Comparison of ENCODE assay signal across 15 mouse cellular contexts in genomic region chr16:90199174-90199573, GRCm38 (mm10). TPM values are rescaled to one million over a fixed set of nuclear protein-coding genes. Genes with fewer than 3 reads are reported as not detected.
DNase-seq lines count a peak whose midpoint lies in the region; TF ChIP-seq lines count a peak whose summit lies in the region.
"Had no signal": no experiment of that assay in that cellular context is flagged by ENCODE, and none has a peak within 500 bp of the region (broad histone marks: within the 10 kb centered on the region; RNA-seq: fewer than 3 reads in every experiment).

No protein-coding gene starts in this region.

- H3K4me1 ChIP-seq in bone marrow, adult 2 months (ENCODE audit: control insufficient read depth, insufficient read depth, low read length): peaks cover 13% of the 10 kb centered on the region; the same call in 1 of the 2 replicates
- peaks cover 20% of the 10 kb centered on the region for H3K4me1 ChIP-seq in liver, adult 2 months (ENCODE audit: control insufficient read depth, insufficient read depth, low read length)

- H3K27ac ChIP-seq in bone marrow, adult 2 months (ENCODE audit: control insufficient read depth, insufficient read depth, low read depth, low read length, poor library complexity): peak overlapping the region; percentile 45
- H3K27ac ChIP-seq in liver, adult 2 months (replicated peaks; ENCODE audit: insufficient read depth, low read depth, low read length): peak overlapping the region; percentile 58
- H3K27ac ChIP-seq in macrophage: peak overlapping the region; percentile 79
- H3K27ac ChIP-seq: kidney, postnatal 0 days; lung, embryonic 15.5 days had no signal

- peak overlapping the region; percentile 63 for H3K9ac ChIP-seq in liver, adult 2 months (ENCODE audit: low read depth, low read length)
- H3K9ac ChIP-seq: lung, embryonic 15.5 days had no signal

- H3K36me3 ChIP-seq in liver, adult 2 months (ENCODE audit: control insufficient read depth, insufficient read depth, low read length): no peaks in the 10 kb centered on the region
- H3K36me3 ChIP-seq in macrophage (ENCODE audit: inconsistent target): no peaks in the 10 kb centered on the region
- H3K36me3 ChIP-seq: lung, embryonic 15.5 days had no signal

- 11% methylated on average over 10 of the region's 10 CpGs for WGBS in bone marrow, adult 2 months
- 33% methylated on average over 10 of the region's 10 CpGs for WGBS in liver, adult 2 months
- WGBS in macrophage (ENCODE audit: missing documents): 4% methylated on average over 10 of the region's 10 CpGs

- H3K27me3 ChIP-seq in liver, adult 2 months (ENCODE audit: control insufficient read depth, insufficient read depth, low read length): no peaks in the 10 kb centered on the region
- H3K27me3 ChIP-seq: lung, embryonic 15.5 days had no signal

- peak overlapping the region; percentile 21 for H3K4me3 ChIP-seq in bone marrow, adult 2 months (replicated peaks; ENCODE audit: control insufficient read depth, low read depth, low read length)
- peak overlapping the region; percentile 27; the same call in 1 of the 2 replicates for H3K4me3 ChIP-seq in liver, adult 2 months (ENCODE audit: insufficient read depth, low read depth, low read length)
- no peak overlapping the region for H3K4me3 ChIP-seq in macrophage (ENCODE audit: inconsistent target)
- H3K4me3 ChIP-seq: lung, embryonic 15.5 days had no signal

- no peaks in the 10 kb centered on the region for H3K79me2 ChIP-seq in liver, adult 2 months (ENCODE audit: control insufficient read depth, insufficient read depth, low read length)
- no peaks in the 10 kb centered on the region for H3K79me2 ChIP-seq in macrophage (ENCODE audit: inconsistent target)

- TF ChIP-seq CTCF in bone marrow, adult 2 months (IDR thresholded peaks at IDR 0.05; ENCODE audit: control insufficient read depth, insufficient read depth, low read length): no peak
- no peak for TF ChIP-seq CTCF in liver, adult 2 months (IDR thresholded peaks at IDR 0.05; ENCODE audit: low read depth, low read length)

- TF ChIP-seq POLR2A in bone marrow, adult 2 months (IDR thresholded peaks at IDR 0.05; ENCODE audit: borderline replicate concordance, control insufficient read depth, low read depth, low read length): no peak
- no peak for TF ChIP-seq POLR2A in liver, adult 2 months (IDR thresholded peaks at IDR 0.05; ENCODE audit: extremely low read depth, insufficient read depth, low read length)

- DNase-seq in kidney, adult 8-10 months: peak; percentile 36 to 53
- no peak for DNase-seq in kidney, adult 11 months
- peak; percentile 83 for DNase-seq in liver, adult 2 months (ENCODE audit: extremely low read depth, low read depth, low spot score)
- DNase-seq in Muller cell, postnatal 12 days (ENCODE audit: inconsistent ontology term): no peak
- no peak for DNase-seq in thymus, postnatal 25 days
- no peak for DNase-seq in left cerebral cortex, adult 18-20 months (ENCODE audit: low spot score in 2 of 2)
- DNase-seq: adrenal gland, adult 2 months; cerebellum, adult 9-10 months; heart, adult 18-20 months; left cerebral cortex, postnatal 4 days; right cerebral cortex, postnatal 14 days had no signal

RNA-seq across cellular contexts. Expression of gene Sod1, which starts 21.4 kb away (rescaled TPM):
- 491 and 690 TPM in 2 replicates for polyA plus RNA-seq in bone marrow, adult 2 months (2011; ENCODE audit: insufficient read depth, insufficient read length, low replicate concordance, missing spikeins)
- 1,217 and 1,360 TPM in 2 replicates for total RNA-seq in liver, adult 2 months (2014; rRNA removed)
- polyA plus RNA-seq in liver, adult 2 months (2012; rRNA removed): 1,719 and 1,927 TPM in 2 replicates
- 10 to 100 TPM in 23 of 26 experiments, 1 to 10 TPM in 3; 9.0 to 60.1 (median 21.2) TPM for total RNA-seq in macrophage (2018; cell fraction: chromatin; rRNA removed)
- total RNA-seq in macrophage (2018; cell fraction: cytosol; rRNA removed): 100 to 1,000 TPM; 198 to 409 (median 269) TPM
- total RNA-seq in macrophage (2018; cell fraction: nucleus; rRNA removed): 10 to 100 TPM; 25.2 to 96.1 (median 48.3) TPM
- 366 to 429 TPM (median 381 TPM) in 3 replicates for polyA plus RNA-seq in macrophage (2018)
- 100 to 1,000 TPM; 426 to 447 TPM for total RNA-seq in left cerebral cortex, adult 18-20 months (2021)

RNA-seq across cellular contexts. Expression of gene Tiam1, which starts 55.6 kb away (rescaled TPM):
- polyA plus RNA-seq in bone marrow, adult 2 months (2011; ENCODE audit: insufficient read depth, insufficient read length, low replicate concordance, missing spikeins): 8.3 and 10.7 TPM in 2 replicates
- 0.65 and 1.2 TPM in 2 replicates for total RNA-seq in liver, adult 2 months (2014; rRNA removed)
- 0.27 and 1.1 TPM in 2 replicates for polyA plus RNA-seq in liver, adult 2 months (2012; rRNA removed)
- total RNA-seq in macrophage (2018; cell fraction: chromatin; rRNA removed): 10 to 100 TPM in 16 of 26 experiments, 1 to 10 TPM in 10; 2.4 to 91.2 (median 10.7) TPM
- 1 to 10 TPM; 3.0 to 7.4 (median 4.4) TPM for total RNA-seq in macrophage (2018; cell fraction: cytosol; rRNA removed)
- 10 to 100 TPM in 10 of 26 experiments, 1 to 10 TPM in 16; 4.9 to 44.7 (median 8.8) TPM for total RNA-seq in macrophage (2018; cell fraction: nucleus; rRNA removed)
- polyA plus RNA-seq in macrophage (2018): 2.5 to 6.1 TPM (median 3.5 TPM) in 3 replicates
- 100 to 1,000 TPM; 113 to 114 TPM for total RNA-seq in left cerebral cortex, adult 18-20 months (2021)

Comparison
In these comparisons a context has a peak if more than half of its experiments do, and no peak if none do; other contexts are left out.
1. DNase-seq: peak in kidney, adult 8-10 months (2 of 2) and liver, adult 2 months (single experiment); none in kidney, adult 11 months (single experiment), Muller cell, postnatal 12 days (single experiment), thymus, postnatal 25 days (single experiment) and left cerebral cortex, adult 18-20 months (0 of 2).
2. Peak in every context shown above with its lines, with median percentiles within 50 percentile points of each other: H3K27ac ChIP-seq.